Mouse (Mus musculus): Measurements from ENCODE around the gene C530025M09Rik.

Gene C530025M09Rik

DNA sequence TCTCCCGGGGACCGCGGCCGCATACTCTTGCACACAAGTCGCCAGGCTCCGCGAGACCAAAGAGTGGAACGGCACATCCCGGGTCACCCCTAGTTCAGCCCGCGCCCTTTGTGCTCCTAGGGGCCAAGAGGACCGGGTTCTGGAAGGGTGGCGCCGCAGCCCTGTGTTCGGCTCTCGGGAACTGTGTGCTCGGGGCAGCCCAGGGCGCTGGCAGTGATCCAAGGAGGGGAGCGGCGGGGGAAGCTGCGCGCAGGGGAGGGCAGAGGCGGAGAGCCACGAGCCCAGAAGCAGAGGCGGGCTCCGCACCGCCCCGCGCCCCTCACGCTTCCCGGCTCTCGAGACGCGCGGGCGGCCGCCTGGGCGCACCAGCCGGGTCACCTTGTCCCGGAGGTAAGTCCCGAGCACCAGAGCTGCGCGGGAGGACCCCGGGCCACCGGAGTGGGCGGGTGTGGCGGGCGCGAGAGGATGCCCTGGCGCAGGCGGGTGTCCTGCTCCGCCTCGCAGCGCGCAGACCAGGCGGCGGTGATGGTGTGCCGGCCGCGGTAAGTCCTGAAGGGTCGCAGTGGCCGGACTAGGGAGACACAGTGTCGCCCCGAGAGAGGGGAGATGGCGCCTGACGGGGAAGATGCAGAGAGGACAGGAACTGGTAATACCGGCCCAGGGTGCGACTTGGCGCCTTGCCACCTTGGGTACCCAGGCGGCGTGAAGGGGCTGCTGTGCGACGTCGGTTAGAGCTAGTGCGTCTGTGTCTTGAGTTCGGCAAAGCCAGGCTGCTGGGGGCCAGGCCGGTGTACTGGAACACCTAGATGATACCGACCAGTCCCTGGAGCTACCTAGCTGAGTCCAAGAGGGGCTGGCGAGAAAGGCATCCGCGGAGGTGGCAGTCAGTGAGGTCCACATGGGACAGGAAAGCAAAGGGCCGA, at the start of gene C530025M09Rik:
C530025M09Rik (minus strand) TSS at position 678 of the 923 bp plus-strand sequence.
- peak; percentile 77 for DNase-seq (ENCODE audit: extremely low spot score, low spot score)

DNA sequence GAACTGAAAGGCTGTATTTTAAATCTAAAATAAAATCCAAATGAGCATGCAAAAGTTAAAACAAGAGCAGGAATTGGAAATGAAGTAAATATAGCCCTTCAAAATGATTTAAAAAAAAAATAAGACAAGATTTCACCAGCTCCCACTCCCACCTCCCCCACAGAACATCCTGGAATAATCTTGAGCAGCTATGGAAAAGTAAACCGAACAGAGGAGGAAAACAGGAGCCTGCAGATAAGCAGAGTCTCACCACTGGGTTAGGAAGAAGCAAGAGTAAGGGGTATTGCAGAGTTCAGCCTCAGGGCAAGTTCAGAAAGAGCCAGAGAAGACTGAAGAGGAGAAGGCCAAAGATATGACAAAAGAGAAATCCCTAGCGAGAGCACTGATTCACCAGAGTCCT, 46.9 kb upstream of the C530025M09Rik start:
- no peak for DNase-seq (ENCODE audit: extremely low spot score, low spot score)

- no peak for DNase-seq (ENCODE audit: extremely low spot score, low spot score)
These were observed 42.3 kb upstream of the C530025M09Rik start for GRCm38 (mm10) chr2:149873346-149873745.

- no peak for DNase-seq (ENCODE audit: extremely low spot score, low spot score)
These were observed 41.5 kb upstream of the C530025M09Rik start for GRCm38 (mm10) chr2:149872496-149872895.

DNA sequence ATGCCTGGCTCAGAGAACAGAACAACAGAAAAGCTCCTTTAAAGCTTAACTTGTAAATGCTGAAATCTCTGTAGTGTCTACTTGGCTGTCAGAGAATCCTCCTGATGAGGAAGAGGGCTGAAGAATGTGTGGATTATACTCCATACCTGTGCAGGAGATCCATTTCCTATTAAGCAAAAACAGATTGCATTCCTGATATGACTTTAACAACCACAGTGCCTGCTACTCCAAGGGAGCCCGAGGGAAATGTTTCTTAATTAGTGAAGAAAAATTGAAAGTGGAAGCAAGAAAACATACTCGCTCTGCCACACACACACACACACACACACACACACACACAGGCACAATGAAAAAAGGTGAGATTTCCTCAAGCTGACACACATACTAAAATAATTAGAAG, 39.5 kb upstream of the C530025M09Rik start:
- DNase-seq (ENCODE audit: extremely low spot score, low spot score): no peak

GRCm38 (mm10) chr2:149865914-149866435, 35.0 kb upstream of the C530025M09Rik start:
- DNase-seq (ENCODE audit: extremely low spot score, low spot score): no peak

DNA sequence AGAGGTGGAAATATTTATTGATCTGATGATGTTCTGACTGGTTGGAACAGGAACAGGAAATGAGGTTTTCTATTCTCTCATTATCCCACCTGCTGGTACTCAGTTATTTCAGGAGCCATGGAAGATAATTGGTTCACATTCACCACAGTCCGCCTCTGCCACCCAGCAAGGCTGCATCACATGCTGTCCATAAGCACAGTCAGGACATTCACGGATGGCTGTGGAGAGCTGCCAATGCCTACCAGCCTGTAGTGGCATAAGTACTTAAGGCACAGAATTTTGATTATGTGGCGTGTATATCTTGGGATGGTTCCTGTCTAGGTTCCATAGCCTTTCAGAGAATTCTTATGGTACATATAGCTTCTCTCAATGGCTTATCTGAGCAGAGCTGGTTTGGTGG, 30.0 kb upstream of the C530025M09Rik start:
- no peak for DNase-seq (ENCODE audit: extremely low spot score, low spot score)

GRCm38 (mm10) chr2:149848778-149849177, 17.8 kb upstream of the C530025M09Rik start:
- no peak for DNase-seq (ENCODE audit: extremely low spot score, low spot score)

GRCm38 (mm10) chr2:149844575-149844974, 13.6 kb upstream of the C530025M09Rik start:
- DNase-seq (ENCODE audit: extremely low spot score, low spot score): no peak

DNA sequence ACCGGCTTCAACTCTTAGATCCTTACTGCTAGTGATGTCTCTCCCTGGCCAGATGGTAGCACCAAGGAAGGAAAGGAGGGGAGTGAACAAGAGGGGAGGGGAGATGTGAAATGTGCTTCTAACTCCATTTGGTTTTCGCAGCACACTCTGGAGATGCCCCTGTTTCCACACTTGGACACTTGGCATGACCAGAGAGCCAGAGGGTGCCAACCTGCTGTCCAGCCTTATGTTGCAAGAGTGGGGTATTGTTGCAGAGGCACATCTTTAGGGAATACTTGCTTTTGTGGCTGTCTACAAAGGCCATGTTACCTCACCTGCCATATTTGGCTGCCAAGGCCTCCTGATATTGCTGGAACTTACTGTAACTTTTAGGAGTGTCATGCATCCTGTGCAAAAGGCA, 8.7 kb upstream of the C530025M09Rik start:
- DNase-seq (ENCODE audit: extremely low spot score, low spot score): no peak

GRCm38 (mm10) chr2:149836471-149837135, 5.6 kb upstream of the C530025M09Rik start:
- no peak for DNase-seq (ENCODE audit: extremely low spot score, low spot score)

DNA sequence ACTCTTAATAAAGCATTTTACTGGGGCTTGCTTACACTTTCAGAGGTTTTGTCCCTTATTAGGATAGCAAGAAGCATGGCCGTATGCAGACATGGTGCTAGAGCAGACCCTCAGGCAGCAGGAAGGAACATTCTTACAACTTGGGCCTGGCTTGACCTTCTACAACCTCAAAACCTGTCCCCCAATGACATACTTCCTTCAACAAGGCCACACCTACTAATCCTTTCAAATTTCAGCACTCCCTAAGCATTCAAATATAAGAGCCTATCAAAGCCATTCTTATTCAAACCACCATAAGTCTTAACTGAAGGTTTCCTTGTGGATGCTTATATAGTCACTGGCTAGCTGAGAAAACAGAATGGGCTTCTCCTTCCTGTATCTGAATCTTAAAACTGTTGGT, 4.1 kb upstream of the C530025M09Rik start:
- DNase-seq (ENCODE audit: extremely low spot score, low spot score): no peak

- DNase-seq (ENCODE audit: extremely low spot score, low spot score): no peak
These were observed 1.3 kb upstream of the C530025M09Rik start for GRCm38 (mm10) chr2:149832301-149832700.

- DNase-seq (ENCODE audit: extremely low spot score, low spot score): peak; percentile 46
These were observed 639 bp upstream of the C530025M09Rik start for GRCm38 (mm10) chr2:149831459-149832245.

GRCm38 (mm10) chr2:149829955-149830535, 968 bp downstream of the C530025M09Rik start:
- DNase-seq (ENCODE audit: extremely low spot score, low spot score): no peak

- no peak for DNase-seq (ENCODE audit: extremely low spot score, low spot score)
These were observed 2.1 kb downstream of the C530025M09Rik start, which contains the start of gene Syndig1 for GRCm38 (mm10) chr2:149828911-149829310. Syndig1 (plus strand) TSS chr2:149829211.

DNA sequence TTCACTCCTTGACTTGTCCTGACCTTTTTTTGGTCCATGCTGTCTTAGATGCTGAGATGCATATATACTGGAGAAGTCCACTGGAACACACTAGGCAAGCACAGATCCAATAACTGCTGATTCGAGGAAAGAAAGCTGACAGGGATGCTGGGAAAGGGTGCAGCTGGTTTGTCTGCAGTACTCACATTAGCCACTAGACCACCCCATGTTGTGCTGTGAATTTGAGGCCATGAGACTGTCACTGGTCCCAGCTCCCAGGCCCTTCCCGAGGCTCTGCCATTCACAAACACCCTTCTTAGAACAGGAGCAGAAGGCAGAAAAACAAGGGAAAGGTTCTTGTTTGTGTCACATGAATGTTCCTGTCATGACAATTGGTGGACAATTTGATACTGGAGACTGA, 10.8 kb downstream of the C530025M09Rik start:
- no peak for DNase-seq (ENCODE audit: extremely low spot score, low spot score)

- DNase-seq (ENCODE audit: extremely low spot score, low spot score): no peak
These were observed 11.3 kb downstream of the C530025M09Rik start for GRCm38 (mm10) chr2:149819751-149820150.

- DNase-seq (ENCODE audit: extremely low spot score, low spot score): no peak
These were observed 12.6 kb downstream of the C530025M09Rik start for GRCm38 (mm10) chr2:149818395-149818794.

- no peak for DNase-seq (ENCODE audit: extremely low spot score, low spot score)
These were observed 18.1 kb downstream of the C530025M09Rik start for GRCm38 (mm10) chr2:149812899-149813298.

DNA sequence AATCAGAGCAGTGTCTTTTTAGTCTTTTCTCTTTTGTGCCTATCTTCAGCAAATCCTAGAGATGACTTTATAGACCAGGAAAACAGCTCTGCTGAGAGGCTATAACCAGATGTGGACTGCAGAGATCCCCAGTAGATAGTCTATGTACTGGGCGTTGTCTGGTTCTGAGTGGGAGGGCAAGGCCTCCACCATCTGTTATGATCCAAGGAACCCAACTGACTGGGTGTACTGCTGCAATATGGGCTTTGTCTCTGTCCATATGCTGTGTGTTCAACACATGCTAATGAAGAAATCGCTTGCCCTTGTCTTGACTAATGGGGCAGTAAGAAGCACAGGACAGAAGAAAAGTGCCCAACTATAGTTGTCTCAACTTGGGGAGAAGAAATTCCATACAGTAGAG, 25.8 kb downstream of the C530025M09Rik start:
- no peak for DNase-seq (ENCODE audit: extremely low spot score, low spot score)

Measured in neural tube, embryonic 10.5 days (tissue).